Mouse (Mus musculus): ENCODE data around the gene Cass4. TPM values are rescaled to one million over a fixed set of nuclear protein-coding genes. Genes with fewer than 3 reads are reported as not detected.

The Cass4 gene
- total and polyA plus RNA-seq, 3 experiments: 0.35 to 5.5 TPM; not detected in 1

- no peak for TF ChIP-seq USF2 (IDR thresholded peaks at IDR 0.05; ENCODE audit: borderline replicate concordance in 1 of 2, insufficient read depth in 1 of 2, low read depth in 1 of 2, low read length in 2 of 2)
- TF ChIP-seq CHD1 (IDR thresholded peaks at IDR 0.05; ENCODE audit: low read depth, low read length): no peak
- peak; percentile 74 for TF ChIP-seq MYC (IDR thresholded peaks at IDR 0.05; ENCODE audit: low read depth, low read length)
- TF ChIP-seq ZC3H11A (IDR thresholded peaks at IDR 0.05; ENCODE audit: low read depth, low read length): no peak
- TF ChIP-seq ZKSCAN1 (IDR thresholded peaks at IDR 0.05; ENCODE audit: low read depth, low read length): peak; percentile 74
- peak; percentile 12; the same call in 1 of the 2 replicates for TF ChIP-seq RCOR1 (IDR thresholded peaks at IDR 0.05; ENCODE audit: low read depth, low read length)
- TF ChIP-seq EP300 (IDR thresholded peaks at IDR 0.05; ENCODE audit: low read depth in 1 of 2, low read length in 2 of 2): peak; percentile 39 to 82
- no peak for TF ChIP-seq TAL1 (IDR thresholded peaks at IDR 0.05; ENCODE audit: low read length)
- TF ChIP-seq GATA1 (IDR thresholded peaks at IDR 0.05; ENCODE audit: low read depth, low read length): no peak
- no peak for TF ChIP-seq NRF1 (IDR thresholded peaks at IDR 0.05; ENCODE audit: insufficient read depth, low read depth, low read length, poor library complexity, severe bottlenecking)
- TF ChIP-seq MAFK (IDR thresholded peaks at IDR 0.05; ENCODE audit: borderline replicate concordance, low read depth, low read length): no peak
- TF ChIP-seq CHD2 (IDR thresholded peaks at IDR 0.05; ENCODE audit: low read length): no peak
- TF ChIP-seq RAD21 (IDR thresholded peaks at IDR 0.05; ENCODE audit: low read depth, low read length): no peak
- peak; percentile 65; the same call in 1 of the 2 replicates for TF ChIP-seq MXI1 (IDR thresholded peaks at IDR 0.05; ENCODE audit: low read depth, low read length)
- peak; percentile 80 for TF ChIP-seq TBP (IDR thresholded peaks at IDR 0.05; ENCODE audit: low read depth, low read length)
- TF ChIP-seq SIN3A (IDR thresholded peaks at IDR 0.05; ENCODE audit: low read length): peak; percentile 81; the same call in 1 of the 2 replicates
- no peak for TF ChIP-seq USF1 (IDR thresholded peaks at IDR 0.05; ENCODE audit: low read depth, low read length)
- 0 out of 2 replicates have a peak, but pooled peaks have one; percentile 28 for TF ChIP-seq KAT2A (conservative IDR thresholded peaks at IDR 0.05; ENCODE audit: low read depth, low read length)
- TF ChIP-seq MYB (IDR thresholded peaks at IDR 0.05; ENCODE audit: low read depth, low read length): no peak
- no peak for TF ChIP-seq POLR2AphosphoS2 (IDR thresholded peaks at IDR 0.05; ENCODE audit: low read length)
- TF ChIP-seq ZNF384 (IDR thresholded peaks at IDR 0.05; ENCODE audit: low read depth, low read length): peak; percentile 86
- no peak for TF ChIP-seq POLR2AphosphoS5 (IDR thresholded peaks at IDR 0.05; ENCODE audit: borderline replicate concordance, low read depth, low read length)
Observed at GRCm38 (mm10) chr2:172401116-172401825, 7.7 kb downstream of the Cass4 start (continued).

- Histone ChIP-seq H3K9ac (ENCODE audit: control insufficient read depth, low read depth, low read length, poor library complexity, severe bottlenecking) (no peak overlapping the region), H3K4me3 (ENCODE audit: control insufficient read depth in 1 of 2, insufficient read depth in 1 of 2, low read depth in 2 of 2, low read length in 2 of 2) (no peak overlapping the region), H3K27ac (ENCODE audit: control insufficient read depth, low read depth, low read length) (no peak overlapping the region), H3K4me1 (ENCODE audit: control insufficient read depth in 1 of 2, insufficient read depth in 2 of 2, low read length in 2 of 2) (peaks cover 0 to 12% of the 10 kb centered on the region in 2 experiments; a peak in 3 of 4 replicates), H3K9me3 (replicated peaks; ENCODE audit: insufficient read depth, low read length) (no peaks in the 10 kb centered on the region), H3K27me3 (ENCODE audit: control insufficient read depth in 1 of 2, insufficient read depth in 2 of 2, low read length in 2 of 2) (peaks cover 0 to 2% of the 10 kb centered on the region in 2 experiments; a peak in 1 of 4 replicates), H3K79me2 (ENCODE audit: control insufficient read depth, insufficient read depth, low read length, poor library complexity) (no peaks in the 10 kb centered on the region), H3K36me3 (ENCODE audit: control insufficient read depth in 1 of 2, insufficient read depth in 2 of 2, low read length in 2 of 2) (no peaks in the 10 kb centered on the region; a peak in 1 of 4 replicates)
- no peak for DNase-seq (ENCODE audit: low read depth, low spot score)
- TF ChIP-seq CHD1 (IDR thresholded peaks at IDR 0.05; ENCODE audit: low read depth, low read length) (no peak), KAT2A (conservative IDR thresholded peaks at IDR 0.05; ENCODE audit: low read depth, low read length) (no peak), TAL1 (IDR thresholded peaks at IDR 0.05; ENCODE audit: low read length) (no peak), ETS1 (IDR thresholded peaks at IDR 0.05; ENCODE audit: low read depth, low read length) (no peak), TBP (IDR thresholded peaks at IDR 0.05; ENCODE audit: low read depth, low read length) (no peak), MYB (IDR thresholded peaks at IDR 0.05; ENCODE audit: low read depth, low read length) (no peak), TCF12 (IDR thresholded peaks at IDR 0.05; ENCODE audit: low read depth, low read length) (no peak), RCOR1 (IDR thresholded peaks at IDR 0.05; ENCODE audit: low read depth, low read length) (no peak), ZC3H11A (IDR thresholded peaks at IDR 0.05; ENCODE audit: low read depth, low read length) (no peak), ZKSCAN1 (IDR thresholded peaks at IDR 0.05; ENCODE audit: low read depth, low read length) (no peak), MEF2A (IDR thresholded peaks at IDR 0.05; ENCODE audit: extremely low read depth, insufficient replicate concordance, low read depth, low read length, poor library complexity, severe bottlenecking) (no peak), MXI1 (IDR thresholded peaks at IDR 0.05; ENCODE audit: low read depth, low read length) (no peak), SIN3A (IDR thresholded peaks at IDR 0.05; ENCODE audit: low read length) (no peak), UBTF (IDR thresholded peaks at IDR 0.05; ENCODE audit: borderline replicate concordance, insufficient read depth, low read depth, low read length) (no peak), CTCF (IDR thresholded peaks at IDR 0.05 in 2 of 3, conservative IDR thresholded peaks at IDR 0.05 in 1 of 3; ENCODE audit: control insufficient read depth in 1 of 3, insufficient read depth in 1 of 3, low read depth in 2 of 3, low read length in 3 of 3, poor library complexity in 1 of 3, severe bottlenecking in 1 of 3) (no peak), MYC (IDR thresholded peaks at IDR 0.05; ENCODE audit: low read depth, low read length) (no peak), USF1 (IDR thresholded peaks at IDR 0.05; ENCODE audit: low read depth, low read length) (no peak)
Observed at GRCm38 (mm10) chr2:172404239-172404638, 10.6 kb downstream of the Cass4 start.

Measured in MEL (cell line).